Mouse (Mus musculus) CH12.LX (cell line): Measurements from ENCODE around the gene Lhfp.

Experiments
- CTCF ChIP-seq, 2 experiments: IDR thresholded peaks in 1 of 2; conservative IDR thresholded peaks in 1 of 2; 2 replicates each; pipeline ENCODE4 v1.5.1; 2011 to 2012; ENCODE audit warnings: low read depth in 2 of 2, low read length in 2 of 2, improper control_type of control experiment in 1 of 2, inconsistent platforms in 1 of 2, mild to moderate bottlenecking in 1 of 2, moderate library complexity in 1 of 2
- KAT2A ChIP-seq: IDR thresholded peaks from 2 replicates; pipeline ENCODE4 v1.6.1; 2012; ENCODE audit warnings: low read length, improper control_type of control experiment, inconsistent platforms; ENCODE audit not compliant: insufficient replicate concordance
- MAFK ChIP-seq: IDR thresholded peaks from 2 replicates; pipeline ENCODE4 v1.6.1; 2011; ENCODE audit warnings: low read length, improper control_type of control experiment; ENCODE audit not compliant: insufficient replicate concordance
- MAZ ChIP-seq: IDR thresholded peaks from 2 replicates; pipeline ENCODE4 v1.6.1; 2012; ENCODE audit warnings: low read depth, mild to moderate bottlenecking, inconsistent platforms, low read length, improper control_type of control experiment, moderate library complexity
- MEF2A ChIP-seq: IDR thresholded peaks from 2 replicates; pipeline ENCODE4 v1.6.1; 2014; ENCODE audit warnings: low read depth, mild to moderate bottlenecking, inconsistent platforms, low read length, improper control_type of control experiment, borderline replicate concordance
- MXI1 ChIP-seq: IDR thresholded peaks from 2 replicates; pipeline ENCODE4 v1.6.1; 2011; ENCODE audit warnings: mild to moderate bottlenecking, low read depth, low read length, improper control_type of control experiment
- NELFE ChIP-seq: IDR thresholded peaks from 2 replicates; pipeline ENCODE4 v1.6.1; 2011; ENCODE audit warnings: low read depth, low read length, improper control_type of control experiment
- POLR2A ChIP-seq: IDR thresholded peaks from 2 replicates; pipeline ENCODE4 v1.6.1; 2011; ENCODE audit warnings: low read depth, mild to moderate bottlenecking, improper control_type of control experiment, low read length
- POLR2AphosphoS2 ChIP-seq: IDR thresholded peaks from 2 replicates; pipeline ENCODE4 v1.6.1; 2011; ENCODE audit warnings: low read depth, low read length, improper control_type of control experiment
- RAD21 ChIP-seq: IDR thresholded peaks from 2 replicates; pipeline ENCODE4 v1.6.1; 2011; ENCODE audit warnings: low read depth, mild to moderate bottlenecking, low read length, improper control_type of control experiment, moderate library complexity
- UBTF ChIP-seq: IDR thresholded peaks from 2 replicates; pipeline ENCODE4 v1.6.1; 2012; ENCODE audit warnings: low read depth, mild to moderate bottlenecking, inconsistent platforms, low read length, improper control_type of control experiment, moderate library complexity
- ZNF384 ChIP-seq: IDR thresholded peaks from 2 replicates; pipeline ENCODE4 v1.6.1; 2012; ENCODE audit warnings: low read depth, low read length, improper control_type of control experiment, inconsistent platforms

- peak in 1 of 2 experiments; percentile 43; a peak in 2 of 4 replicates for TF ChIP-seq CTCF (conservative IDR thresholded peaks at IDR 0.05 in 1 of 2, IDR thresholded peaks at IDR 0.05 in 1 of 2; ENCODE audit: low read depth in 2 of 2, low read length in 2 of 2)
- TF ChIP-seq MAZ, result no peak
- TF ChIP-seq NELFE, result no peak
- TF ChIP-seq POLR2A, result no peak
- no peak for TF ChIP-seq MEF2A
- no peak for TF ChIP-seq MAFK
- no peak; the same call in 1 of the 2 replicates for TF ChIP-seq RAD21
- no peak for TF ChIP-seq POLR2AphosphoS2
- no peak for TF ChIP-seq UBTF
- no peak for TF ChIP-seq ZNF384
- TF ChIP-seq KAT2A, result no peak
- TF ChIP-seq MXI1, result no peak
Observed at GRCm38 (mm10) chr3:52994666-52995065, 46.7 kb upstream of the Lhfp start.
